Mouse (Mus musculus): Measurements from ENCODE around the gene Nostrin. TPM values are rescaled to one million over a fixed set of nuclear protein-coding genes. Genes with fewer than 3 reads are reported as not detected.

The Nostrin gene
- polyA plus RNA-seq (2017; shearing (Covaris generic)): 1 to 10 TPM in 1 of 2 experiments, not detected in 1; 1.0 TPM

GRCm38 (mm10) chr2:69135661-69136576, at the start of gene Nostrin:
Gene Nostrin (plus strand): TSS chr2:69135800.

GRCm38 (mm10) chr2:69205791-69206351, 70.3 kb downstream of the Nostrin start, which contains the start of gene Spc25:
Gene Spc25 (minus strand): TSS chr2:69206194.

GRCm38 (mm10) chr2:69210773-69211172, 75.2 kb downstream of the Nostrin start, which contains the start of gene G6pc2:
Gene G6pc2 (plus strand): TSS chr2:69211073.

Other genes with a start within 250 kb of the Nostrin start
- 1 to 10 TPM; 1.2 to 6.2 TPM for gene Spc25, start 70.4 kb downstream of the Nostrin start, polyA plus RNA-seq (2017; shearing (Covaris generic))
- 1 to 10 TPM in 1 of 2 experiments, not detected in 1; 1.0 TPM for gene G6pc2, start 75.3 kb downstream of the Nostrin start, polyA plus RNA-seq (2017; shearing (Covaris generic))
- gene Abcb11, start 206.8 kb downstream of the Nostrin start, polyA plus RNA-seq (2017; shearing (Covaris generic)): under 1 TPM; 0.20 to 0.52 TPM
- gene Dhrs9, start 244.6 kb downstream of the Nostrin start, polyA plus RNA-seq (2017; shearing (Covaris generic)): 1 to 10 TPM in 1 of 2 experiments, under 1 TPM in 1; 0.31 to 1.0 TPM